Mouse (Mus musculus) heart, embryonic 11.5 days (tissue): ENCODE measurements around the gene Usp24. TPM values are rescaled to one million over a fixed set of nuclear protein-coding genes. Genes with fewer than 3 reads are reported as not detected.

Experiments used
- ATAC-seq: fragments of 200-750 bp; cut with Nextera tagmentation; replicated peaks from 2 replicates; pipeline ENCODE4 v1.8.0; 2017; ENCODE audit warnings: moderate library complexity; ENCODE audit not compliant: insufficient number of reproducible peaks, low FRiP score, low TSS enrichment
- H3K27ac ChIP-seq: fragments of 300-500 bp; sonication (generic); 2 replicates; pipeline ENCODE4 v1.5.1; 2014; ENCODE audit warnings: mild to moderate bottlenecking, low read depth, low read length
- H3K27me3 ChIP-seq: fragments of 300-500 bp; sonication (generic); 2 replicates; pipeline ENCODE4 v1.6.1; 2014; ENCODE audit warnings: mild to moderate bottlenecking, low read length, mixed read lengths; ENCODE audit not compliant: control insufficient read depth, insufficient read depth
- H3K36me3 ChIP-seq: fragments of 300-500 bp; sonication (generic); 2 replicates; pipeline ENCODE4 v1.6.1; 2014; ENCODE audit warnings: mild to moderate bottlenecking, low read length, moderate library complexity, mixed read lengths; ENCODE audit not compliant: control insufficient read depth, insufficient read depth
- H3K4me1 ChIP-seq: fragments of 300-500 bp; sonication (generic); 2 replicates; pipeline ENCODE4 v1.6.1; 2014; ENCODE audit warnings: low read length; ENCODE audit not compliant: control insufficient read depth, insufficient read depth
- H3K4me2 ChIP-seq: fragments of 300-500 bp; sonication (generic); 2 replicates; pipeline ENCODE4 v1.6.1; 2014; ENCODE audit warnings: mild to moderate bottlenecking, moderate library complexity
- H3K4me3 ChIP-seq: fragments of 300-500 bp; sonication (generic); 2 replicates; pipeline ENCODE4 v1.5.1; 2014; ENCODE audit warnings: low read depth, low read length
- H3K9ac ChIP-seq: fragments of 300-500 bp; sonication (generic); 2 replicates; pipeline ENCODE4 v1.6.1; 2014; ENCODE audit warnings: mild to moderate bottlenecking, low read depth, low read length, moderate library complexity
- H3K9me3 ChIP-seq: fragments of 300-500 bp; sonication (generic); replicated peaks from 2 replicates; pipeline ENCODE4 v1.6.1; 2016; ENCODE audit warnings: low read length; ENCODE audit not compliant: control insufficient read depth
- WGBS: fragments of 180-500 bp; shearing (Covaris S2); extraction: QIAGEN DNeasy Blood & Tissue Kit; methylation state at CpG from one replicate; pipeline ENCODE4 v1.1.7; 2014; ENCODE audit not compliant: insufficient replicate concordance; 5-methylcytosine and 5-hydroxymethylcytosine counted together
- polyA plus RNA-seq: library from polyadenylated mRNA; unstranded; fragments of >200 nt; fragmentation: Nextera tagmentation; extraction: Ambion mirVana; gene quantifications from 2 replicates; pipeline ENCODE4 v1.2.1, GENCODE M21; 2014

The Usp24 gene
- polyA plus RNA-seq, 1 experiment from 2014 or later: 10.7 TPM

GRCm38 (mm10) chr4:106375857-106376256, 59.8 kb downstream of the Usp24 start:
- no peak overlapping the region for H3K27ac ChIP-seq
- 38% methylated on average over 1 of the region's 1 CpGs for WGBS
- H3K9ac ChIP-seq: no peak overlapping the region
- no peak overlapping the region for H3K4me2 ChIP-seq
- H3K4me3 ChIP-seq: no peak overlapping the region
- peaks cover 20% of the 10 kb centered on the region for H3K36me3 ChIP-seq
- no peaks in the 10 kb centered on the region for H3K9me3 ChIP-seq
- H3K27me3 ChIP-seq: no peaks in the 10 kb centered on the region
- no peaks in the 10 kb centered on the region for H3K4me1 ChIP-seq
- ATAC-seq: no peak

- Histone ChIP-seq H3K4me3 (no peak overlapping the region), H3K9me3 (no peaks in the 10 kb centered on the region), H3K27ac (no peak overlapping the region), H3K9ac (no peak overlapping the region), H3K4me2 (no peak overlapping the region), H3K36me3 (peaks cover 18% of the 10 kb centered on the region), H3K4me1 (no peaks in the 10 kb centered on the region), H3K27me3 (no peaks in the 10 kb centered on the region)
- no peak for ATAC-seq
- 79% methylated on average over 14 of the region's 14 CpGs for WGBS
Measured at GRCm38 (mm10) chr4:106378839-106379572, 63.0 kb downstream of the Usp24 start.

GRCm38 (mm10) chr4:106381131-106381530, 65.1 kb downstream of the Usp24 start:
- Histone ChIP-seq H3K4me1 (no peaks in the 10 kb centered on the region), H3K9me3 (no peaks in the 10 kb centered on the region), H3K27me3 (no peaks in the 10 kb centered on the region), H3K9ac (no peak overlapping the region), H3K4me3 (no peak overlapping the region), H3K27ac (no peak overlapping the region), H3K4me2 (no peak overlapping the region), H3K36me3 (peaks cover 24% of the 10 kb centered on the region)
- WGBS: 62% methylated on average over 5 of the region's 5 CpGs
- ATAC-seq: no peak

GRCm38 (mm10) chr4:106389908-106390307, 73.9 kb downstream of the Usp24 start:
- no peak overlapping the region for H3K4me2 ChIP-seq
- H3K27me3 ChIP-seq: no peaks in the 10 kb centered on the region
- peaks cover 42% of the 10 kb centered on the region for H3K36me3 ChIP-seq
- no peak overlapping the region for H3K4me3 ChIP-seq
- no peak for ATAC-seq
- no peak overlapping the region for H3K9ac ChIP-seq
- no peaks in the 10 kb centered on the region for H3K4me1 ChIP-seq
- no peak overlapping the region for H3K27ac ChIP-seq
- no peaks in the 10 kb centered on the region for H3K9me3 ChIP-seq
- 93% methylated on average over 3 of the region's 3 CpGs for WGBS

- no peak overlapping the region for H3K27ac ChIP-seq
- H3K9ac ChIP-seq: no peak overlapping the region
- no peak overlapping the region for H3K4me3 ChIP-seq
- ATAC-seq: no peak
- H3K36me3 ChIP-seq: peaks cover 35% of the 10 kb centered on the region
- H3K4me2 ChIP-seq: no peak overlapping the region
- H3K4me1 ChIP-seq: no peaks in the 10 kb centered on the region
- no peaks in the 10 kb centered on the region for H3K9me3 ChIP-seq
- WGBS: 90% methylated on average over 14 of the region's 14 CpGs
- no peaks in the 10 kb centered on the region for H3K27me3 ChIP-seq
Measured at GRCm38 (mm10) chr4:106409621-106410020, 93.6 kb downstream of the Usp24 start.

GRCm38 (mm10) chr4:106419256-106419655, 103.2 kb downstream of the Usp24 start:
- no peak for ATAC-seq
- Histone ChIP-seq H3K27ac (no peak overlapping the region), H3K4me2 (no peak overlapping the region), H3K9ac (no peak overlapping the region), H3K27me3 (no peaks in the 10 kb centered on the region), H3K9me3 (no peaks in the 10 kb centered on the region), H3K4me1 (no peaks in the 10 kb centered on the region), H3K4me3 (no peak overlapping the region), H3K36me3 (peaks cover 27% of the 10 kb centered on the region)
- 81% methylated on average over 3 of the region's 3 CpGs for WGBS

GRCm38 (mm10) chr4:106419791-106420190, 103.8 kb downstream of the Usp24 start:
- Histone ChIP-seq H3K27me3 (no peaks in the 10 kb centered on the region), H3K9ac (no peak overlapping the region), H3K4me2 (no peak overlapping the region), H3K4me3 (no peak overlapping the region), H3K4me1 (no peaks in the 10 kb centered on the region), H3K36me3 (peaks cover 28% of the 10 kb centered on the region), H3K27ac (no peak overlapping the region), H3K9me3 (no peaks in the 10 kb centered on the region)
- 89% methylated on average over 6 of the region's 6 CpGs for WGBS
- ATAC-seq: no peak

GRCm38 (mm10) chr4:106422597-106422996, 106.6 kb downstream of the Usp24 start:
- no peaks in the 10 kb centered on the region for H3K9me3 ChIP-seq
- no peak overlapping the region for H3K27ac ChIP-seq
- 91% methylated on average over 3 of the region's 3 CpGs for WGBS
- H3K36me3 ChIP-seq: peaks cover 32% of the 10 kb centered on the region
- H3K9ac ChIP-seq: no peak overlapping the region
- no peak overlapping the region for H3K4me3 ChIP-seq
- no peaks in the 10 kb centered on the region for H3K27me3 ChIP-seq
- no peaks in the 10 kb centered on the region for H3K4me1 ChIP-seq
- no peak overlapping the region for H3K4me2 ChIP-seq
- ATAC-seq: no peak

GRCm38 (mm10) chr4:106424560-106424959, 108.5 kb downstream of the Usp24 start:
- no peak for ATAC-seq
- H3K27ac ChIP-seq: no peak overlapping the region
- no peaks in the 10 kb centered on the region for H3K9me3 ChIP-seq
- no peak overlapping the region for H3K4me2 ChIP-seq
- no peak overlapping the region for H3K9ac ChIP-seq
- WGBS: 97% methylated on average over 1 of the region's 1 CpGs
- no peak overlapping the region for H3K4me3 ChIP-seq
- H3K4me1 ChIP-seq: no peaks in the 10 kb centered on the region
- peaks cover 24% of the 10 kb centered on the region for H3K36me3 ChIP-seq
- no peaks in the 10 kb centered on the region for H3K27me3 ChIP-seq
